Mouse (Mus musculus) myocyte (in vitro differentiated cells): Measurements from ENCODE around the gene Fscn1. TPM values are rescaled to one million over a fixed set of nuclear protein-coding genes. Genes with fewer than 3 reads are reported as not detected.
A peak's percentile ranks its signal among the peaks of the same experiment; 100 is the strongest.

Experiments
- H3K27me3 ChIP-seq: one replicate; pipeline ENCODE4 v1.6.1; 2011; ENCODE audit not compliant: control insufficient read depth, insufficient read depth, insufficient read length
- H3K36me3 ChIP-seq: one replicate; pipeline ENCODE4 v1.6.1; 2011; ENCODE audit not compliant: control insufficient read depth, insufficient read depth
- H3K4me2 ChIP-seq: one replicate; pipeline ENCODE4 v1.6.1; 2011; ENCODE audit warnings: low read depth, control low read depth
- H3K4me3 ChIP-seq: one replicate; pipeline ENCODE4 v1.5.1; 2011; ENCODE audit warnings: mild to moderate bottlenecking, control low read depth, moderate library complexity
- H3K79me2 ChIP-seq: one replicate; pipeline ENCODE4 v1.6.1; 2011; ENCODE audit not compliant: control insufficient read depth, insufficient read depth
- H3ac ChIP-seq: one replicate; pipeline ENCODE4 v1.6.1; 2011; ENCODE audit not compliant: control insufficient read depth, insufficient read length
- CEBPB ChIP-seq: IDR thresholded peaks from 2 replicates; pipeline ENCODE4 v1.6.1; 2011; ENCODE audit warnings: mild to moderate bottlenecking, moderate library complexity; ENCODE audit not compliant: poor library complexity, insufficient read depth, severe bottlenecking
- E2F4 ChIP-seq: IDR thresholded peaks from one replicate; pipeline ENCODE4 v1.6.1; 2011; ENCODE audit warnings: mild to moderate bottlenecking, control low read depth, moderate library complexity; ENCODE audit not compliant: insufficient read depth
- MAX ChIP-seq: IDR thresholded peaks from one replicate; pipeline ENCODE4 v1.6.1; 2011; ENCODE audit warnings: low read depth, mild to moderate bottlenecking, control low read depth
- MYOD1 ChIP-seq, 3 experiments: IDR thresholded peaks; one replicate each; pipeline ENCODE4 v1.6.1; 2011; ENCODE audit warnings: control low read depth in 2 of 3, low read depth in 2 of 3, mild to moderate bottlenecking in 2 of 3, moderate library complexity in 1 of 3; ENCODE audit not compliant: insufficient read length in 2 of 3, control insufficient read depth in 1 of 3
- MYOG ChIP-seq, 3 experiments: IDR thresholded peaks; one replicate each; pipeline ENCODE4 v1.6.1; 2011; ENCODE audit warnings: control low read depth in 2 of 3, low read depth in 2 of 3, mild to moderate bottlenecking in 2 of 3; ENCODE audit not compliant: insufficient read length in 2 of 3, control insufficient read depth in 1 of 3, insufficient read depth in 1 of 3
- POLR2A ChIP-seq: IDR thresholded peaks from one replicate; pipeline ENCODE4 v1.6.1; 2011; ENCODE audit warnings: low read depth, mild to moderate bottlenecking, control low read depth, moderate library complexity; ENCODE audit not compliant: insufficient read length
- POLR2AphosphoS2 ChIP-seq: IDR thresholded peaks from one replicate; pipeline ENCODE4 v1.6.1; 2011; ENCODE audit warnings: low read depth, control low read depth; ENCODE audit not compliant: insufficient read length
- REST ChIP-seq: IDR thresholded peaks from one replicate; pipeline ENCODE4 v1.6.1; 2011; ENCODE audit warnings: mild to moderate bottlenecking, control low read depth, moderate library complexity; ENCODE audit not compliant: insufficient read depth, insufficient read length
- SRF ChIP-seq: IDR thresholded peaks from one replicate; pipeline ENCODE4 v1.6.1; 2011; ENCODE audit warnings: low read depth; ENCODE audit not compliant: control insufficient read depth, insufficient read length
- TCF12 ChIP-seq: IDR thresholded peaks from one replicate; pipeline ENCODE4 v1.6.1; 2011; ENCODE audit warnings: mild to moderate bottlenecking, control low read depth; ENCODE audit not compliant: poor library complexity, insufficient read depth, severe bottlenecking
- TCF3 ChIP-seq: IDR thresholded peaks from one replicate; pipeline ENCODE4 v1.6.1; 2011; ENCODE audit warnings: low read depth, control low read depth; ENCODE audit not compliant: insufficient read length
- USF1 ChIP-seq: IDR thresholded peaks from one replicate; pipeline ENCODE4 v1.6.1; 2011; ENCODE audit warnings: low read depth, mild to moderate bottlenecking, control low read depth, moderate library complexity
- polyA plus RNA-seq: library from polyadenylated mRNA; unstranded; fragments of >200 nt; fragmentation: generic; extraction: Trizol; gene quantifications from one replicate; pipeline ENCODE4 v1.2.1, GENCODE M21; 2012; ENCODE audit warnings: missing spikeins

Gene Fscn1
- polyA plus RNA-seq, 1 experiment = 180 TPM

DNA sequence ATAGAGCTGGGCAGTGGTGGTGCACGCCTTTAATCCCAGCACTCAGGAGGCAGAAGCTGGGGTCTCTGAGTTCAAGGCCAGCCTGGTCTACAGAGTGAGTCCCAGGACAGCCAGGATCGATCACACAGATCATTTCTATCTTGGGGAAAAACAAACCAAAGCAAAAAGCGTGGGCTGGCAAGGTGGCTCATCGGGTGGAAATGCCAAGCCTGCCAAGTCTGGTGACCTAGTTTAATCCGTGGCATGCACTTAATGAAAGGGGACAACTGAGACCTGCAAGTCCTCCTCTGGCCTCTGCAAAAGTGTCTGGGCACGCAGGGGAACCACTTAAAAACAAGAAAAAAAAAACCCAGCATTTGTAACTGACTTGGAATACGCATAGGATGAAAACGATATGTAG is 27.4 kb upstream of the Fscn1 start:
- peak overlapping the region; percentile 15 for H3K4me3 ChIP-seq

DNA sequence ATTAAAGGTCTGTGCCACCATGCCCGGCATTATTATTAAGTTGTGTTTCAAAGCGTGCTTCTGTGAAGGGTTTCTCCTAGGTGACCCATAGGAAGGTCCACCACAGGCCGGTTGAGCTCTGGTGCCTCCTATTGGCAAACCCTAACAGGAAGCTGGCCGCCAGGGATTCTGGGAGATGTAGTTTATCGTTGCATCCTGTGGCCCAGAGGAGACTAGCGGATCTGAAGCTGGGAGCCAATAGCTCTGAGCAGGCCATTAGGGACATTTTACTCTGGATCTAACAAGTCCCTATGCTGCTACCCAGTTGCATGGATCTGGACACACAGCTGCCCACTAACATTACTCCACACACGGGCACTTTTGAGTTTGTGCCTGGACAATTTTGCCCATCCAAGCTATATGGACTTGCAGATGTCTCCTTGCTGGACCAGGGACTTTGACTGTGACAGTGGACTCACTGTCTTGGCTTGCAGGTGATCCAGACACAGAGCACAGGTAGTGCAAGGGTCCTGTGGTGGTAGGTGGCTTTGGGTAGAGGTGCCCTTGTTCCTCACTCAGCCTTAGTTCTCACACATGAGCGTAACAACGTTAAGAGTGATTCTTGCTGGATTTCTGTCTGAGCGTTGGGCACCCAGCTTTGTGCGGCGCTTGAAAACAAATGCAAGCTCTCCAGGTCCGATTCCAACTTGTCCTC is 24.4 kb upstream of the Fscn1 start:
- H3K79me2 ChIP-seq = peaks cover 6% of the 10 kb centered on the region
- H3K4me2 ChIP-seq = peak overlapping the region; percentile 89
- H3K36me3 ChIP-seq = no peaks in the 10 kb centered on the region
- TF ChIP-seq MAX = no peak
- TF ChIP-seq MYOD1 (IDR thresholded peaks at IDR 0.05; ENCODE audit: control insufficient read depth in 1 of 3, insufficient read length in 2 of 3, low read depth in 2 of 3) = no peak
- TF ChIP-seq USF1 = no peak
- H3ac ChIP-seq = no peak overlapping the region
- H3K27me3 ChIP-seq = no peaks in the 10 kb centered on the region
- H3K4me3 ChIP-seq = peak overlapping the region; percentile 3

More for the DNA sequence above, 27.4 kb upstream of the Fscn1 start:
- H3ac ChIP-seq = no peak overlapping the region
- no peak for TF ChIP-seq CEBPB
- no peak for TF ChIP-seq POLR2A
- TF ChIP-seq E2F4 = no peak
- no peak for TF ChIP-seq MYOD1 (IDR thresholded peaks at IDR 0.05; ENCODE audit: control insufficient read depth in 1 of 3, insufficient read length in 2 of 3, low read depth in 2 of 3)
- no peak for TF ChIP-seq TCF12
- no peak for TF ChIP-seq REST
- TF ChIP-seq MYOG (IDR thresholded peaks at IDR 0.05; ENCODE audit: control insufficient read depth in 1 of 3, insufficient read depth in 1 of 3, insufficient read length in 2 of 3, low read depth in 2 of 3) = no peak
- H3K4me2 ChIP-seq = peak overlapping the region; percentile 99
- H3K79me2 ChIP-seq = peaks cover 16% of the 10 kb centered on the region
- H3K36me3 ChIP-seq = no peaks in the 10 kb centered on the region
- H3K27me3 ChIP-seq = no peaks in the 10 kb centered on the region

DNA sequence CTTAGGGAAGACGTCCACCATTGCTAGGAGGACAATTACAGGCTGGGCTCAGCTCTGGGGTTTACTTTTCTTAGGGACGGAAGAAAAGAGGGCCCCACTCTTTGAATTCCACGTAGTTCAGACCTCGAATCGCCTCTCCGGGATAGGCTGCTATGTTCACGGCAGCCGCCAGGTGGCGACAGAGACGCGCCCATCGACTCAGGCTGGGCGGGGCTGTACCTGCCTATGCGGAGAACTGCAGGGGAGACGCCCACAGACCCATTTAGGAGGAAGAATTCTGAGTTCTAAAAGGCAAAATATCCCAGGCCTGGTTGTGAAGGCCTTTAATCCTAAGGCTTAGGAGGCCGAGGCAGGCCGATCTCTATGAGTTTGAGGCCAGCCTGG is 23.8 kb upstream of the Fscn1 start:
- Histone ChIP-seq H3K36me3 (no peaks in the 10 kb centered on the region), H3K27me3 (no peaks in the 10 kb centered on the region), H3ac (no peak overlapping the region), H3K79me2 (peaks cover 4% of the 10 kb centered on the region), H3K4me2 (peak overlapping the region; percentile 89), H3K4me3 (peak overlapping the region; percentile 3)
- no peak for TF ChIP-seq TCF3
- TF ChIP-seq CEBPB = no peak
- no peak for TF ChIP-seq TCF12

DNA sequence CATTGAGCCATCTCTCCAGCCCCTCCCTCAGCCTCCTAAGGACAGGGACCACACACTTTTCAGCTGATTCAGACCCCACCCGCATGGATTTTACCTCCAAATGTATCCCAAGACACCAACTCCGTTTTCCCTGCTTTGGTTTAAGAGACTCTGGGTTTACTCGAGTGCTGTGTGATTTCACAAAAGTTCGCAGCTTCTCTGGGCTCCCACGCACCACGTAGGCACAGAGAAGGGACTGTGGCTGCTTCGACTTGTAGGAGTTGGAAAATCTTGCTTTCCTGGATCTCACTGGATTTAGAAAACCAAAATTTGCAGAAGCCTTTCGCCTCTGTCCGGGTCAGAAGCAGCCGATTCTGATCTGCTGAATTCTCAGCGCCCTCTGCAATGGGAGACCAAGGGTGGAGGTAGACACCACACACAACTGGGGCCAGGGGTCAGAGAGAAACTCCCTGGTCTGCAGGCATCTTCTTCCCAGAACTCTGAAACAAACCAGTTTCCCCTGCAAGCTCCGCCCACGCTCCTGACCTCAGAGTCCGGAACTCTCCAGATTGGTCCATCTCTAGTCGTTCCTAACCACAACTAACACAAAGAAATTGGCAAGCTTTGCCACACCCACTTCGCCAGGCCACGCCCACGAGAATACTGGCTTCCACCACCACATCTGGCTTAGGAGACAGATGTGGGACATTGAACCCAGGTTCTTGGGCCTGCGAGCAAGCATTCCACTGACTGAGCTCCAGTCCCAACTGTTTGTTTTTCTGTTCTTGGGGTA is 22.0 kb upstream of the Fscn1 start:
- no peaks in the 10 kb centered on the region for H3K36me3 ChIP-seq
- no peak overlapping the region for H3K4me2 ChIP-seq
- no peak overlapping the region for H3K4me3 ChIP-seq
- TF ChIP-seq POLR2AphosphoS2 (no peak), TCF3 (no peak), SRF (no peak), POLR2A (no peak), MAX (no peak), CEBPB (no peak), MYOD1 (IDR thresholded peaks at IDR 0.05; ENCODE audit: control insufficient read depth in 1 of 3, insufficient read length in 2 of 3, low read depth in 2 of 3) (no peak), REST (no peak), TCF12 (no peak), E2F4 (no peak), USF1 (no peak), MYOG (IDR thresholded peaks at IDR 0.05; ENCODE audit: control insufficient read depth in 1 of 3, insufficient read depth in 1 of 3, insufficient read length in 2 of 3, low read depth in 2 of 3) (no peak)
- H3K27me3 ChIP-seq = no peaks in the 10 kb centered on the region
- no peaks in the 10 kb centered on the region for H3K79me2 ChIP-seq
- H3ac ChIP-seq = no peak overlapping the region

DNA sequence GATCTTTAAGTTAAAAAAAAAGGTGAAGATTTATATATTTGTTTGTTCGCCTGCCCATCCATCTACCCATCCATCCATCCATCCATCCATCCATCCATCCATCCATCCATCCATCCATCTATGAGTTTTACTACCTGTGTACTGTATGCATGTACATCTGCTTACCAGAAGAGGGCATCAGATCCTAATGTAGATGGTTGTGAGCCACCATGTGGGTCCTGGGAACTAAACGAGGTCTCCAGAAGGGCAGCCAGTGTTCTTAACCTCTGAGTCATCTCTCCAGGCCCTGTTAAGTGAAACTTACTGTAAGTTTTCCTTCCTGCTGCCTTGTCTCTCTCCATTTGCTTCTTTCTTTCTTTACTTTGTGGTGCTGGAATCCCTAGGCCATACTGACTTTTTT is 19.8 kb upstream of the Fscn1 start:
- H3K27me3 ChIP-seq = no peaks in the 10 kb centered on the region
- H3K79me2 ChIP-seq = no peaks in the 10 kb centered on the region
- H3ac ChIP-seq = no peak overlapping the region
- H3K4me3 ChIP-seq = no peak overlapping the region
- no peak overlapping the region for H3K4me2 ChIP-seq
- no peaks in the 10 kb centered on the region for H3K36me3 ChIP-seq
- TF ChIP-seq USF1 (no peak), TCF3 (no peak), REST (no peak), TCF12 (no peak), CEBPB (no peak), POLR2A (no peak), SRF (no peak), MYOD1 (IDR thresholded peaks at IDR 0.05; ENCODE audit: control insufficient read depth in 1 of 3, insufficient read length in 2 of 3, low read depth in 2 of 3) (no peak), E2F4 (no peak), POLR2AphosphoS2 (no peak), MAX (no peak), MYOG (IDR thresholded peaks at IDR 0.05; ENCODE audit: control insufficient read depth in 1 of 3, insufficient read depth in 1 of 3, insufficient read length in 2 of 3, low read depth in 2 of 3) (no peak)
